Mouse (Mus musculus) activated CD4-positive, CD25-positive, alpha-beta regulatory T cell, adult 4 months (primary cell): ENCODE measurements around the gene Celf5. TPM values are rescaled to one million over a fixed set of nuclear protein-coding genes. Genes with fewer than 3 reads are reported as not detected.

ENCODE experiments used
- ATAC-seq: one replicate; pipeline ENCODE4 v1.8.0; 2017
- polyA plus RNA-seq, 2 experiments: library from polyadenylated mRNA; unstranded; fragments of 100-300 nt; shearing (Covaris generic); gene quantifications; one replicate each; pipeline ENCODE4 v1.2.1; 2017

Celf5 gene
- polyA plus RNA-seq, 2 experiments from 2014 or later: 0.44 to 1.5 TPM

DNA sequence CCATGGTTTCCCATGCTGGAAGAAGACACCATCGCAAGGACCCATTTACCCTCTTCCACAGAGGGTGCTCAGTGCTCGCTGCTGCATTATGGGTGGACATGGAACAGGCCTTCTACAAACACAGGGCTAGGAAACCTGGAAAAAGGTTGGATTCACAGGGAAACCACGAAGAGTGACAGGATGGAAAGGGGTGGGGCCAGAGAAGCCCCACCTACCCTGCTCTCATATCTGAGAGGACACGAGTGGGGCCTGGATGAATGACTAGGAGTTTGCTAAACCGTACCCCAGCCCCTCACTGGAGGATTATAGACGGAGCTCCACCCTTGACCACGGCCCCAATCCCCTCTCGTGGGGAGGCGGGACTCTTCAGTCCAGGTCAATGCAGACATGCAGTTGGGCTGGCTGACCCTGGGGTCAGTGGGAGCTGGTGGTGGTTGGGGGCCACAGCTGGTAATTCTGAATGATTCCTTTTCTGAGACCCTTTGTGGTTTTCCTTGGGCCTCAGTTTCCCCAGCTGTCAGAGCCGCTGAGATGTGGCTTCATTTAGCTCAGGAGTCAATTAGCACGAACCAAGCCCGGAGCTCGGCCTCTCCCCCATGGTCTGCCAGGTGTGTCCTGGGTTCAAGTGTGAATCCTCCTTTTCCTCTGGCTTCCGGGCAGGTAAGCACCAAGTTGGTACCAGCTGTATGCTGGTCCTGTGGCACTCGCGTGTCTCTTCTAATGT, 69.8 kb downstream of the Celf5 start:
- ATAC-seq: no peak

DNA sequence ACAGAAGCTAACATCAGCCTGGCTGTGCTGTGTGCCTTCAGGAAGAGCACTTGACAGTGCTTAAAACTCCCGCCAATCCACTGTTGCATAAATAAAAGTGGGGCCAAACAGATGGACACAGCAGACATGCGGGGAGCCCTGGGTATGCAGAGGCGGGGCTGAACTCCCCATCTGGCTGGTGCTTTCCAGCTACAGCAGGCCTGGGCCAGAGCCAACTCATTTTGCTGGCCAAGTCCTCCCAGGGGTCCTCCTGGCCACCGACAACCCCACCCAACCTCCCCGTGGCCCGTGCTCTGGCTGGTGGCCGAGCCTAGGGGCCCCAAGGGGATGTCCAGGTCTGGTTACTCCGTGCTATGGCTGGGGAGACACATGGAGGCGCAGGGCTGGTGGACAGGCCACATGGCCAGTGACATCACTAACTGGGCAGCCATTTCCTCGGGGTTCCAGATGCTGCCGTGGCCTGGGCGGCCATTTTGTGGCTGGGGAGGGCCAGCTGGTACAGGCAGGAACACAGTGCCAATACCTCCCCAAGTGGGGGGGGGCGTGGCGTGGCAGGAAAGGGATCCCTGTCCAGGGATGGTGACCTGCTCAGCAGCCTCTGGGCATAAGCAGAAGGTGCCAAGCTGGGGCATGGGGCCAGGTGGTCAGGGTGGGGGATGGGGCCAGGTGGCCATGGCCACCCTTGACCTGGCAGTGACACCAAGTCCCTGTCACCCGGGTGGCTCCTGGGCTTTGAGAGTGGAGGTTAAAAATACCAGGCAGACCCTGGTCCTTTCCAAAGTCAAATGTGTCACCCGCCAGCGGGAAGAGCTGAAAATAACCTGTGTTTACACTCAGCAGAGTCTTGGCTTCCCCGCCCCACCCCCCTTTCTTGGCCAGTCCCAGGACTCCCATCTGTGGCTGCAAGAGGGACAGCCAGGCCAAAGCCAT, 70.8 kb downstream of the Celf5 start:
- ATAC-seq: no peak

GRCm38 (mm10) chr10:81410981-81411380, 71.5 kb downstream of the Celf5 start:
- ATAC-seq: no peak

- ATAC-seq: no peak
Measured at GRCm38 (mm10) chr10:81410350-81410749, 72.2 kb downstream of the Celf5 start.

DNA sequence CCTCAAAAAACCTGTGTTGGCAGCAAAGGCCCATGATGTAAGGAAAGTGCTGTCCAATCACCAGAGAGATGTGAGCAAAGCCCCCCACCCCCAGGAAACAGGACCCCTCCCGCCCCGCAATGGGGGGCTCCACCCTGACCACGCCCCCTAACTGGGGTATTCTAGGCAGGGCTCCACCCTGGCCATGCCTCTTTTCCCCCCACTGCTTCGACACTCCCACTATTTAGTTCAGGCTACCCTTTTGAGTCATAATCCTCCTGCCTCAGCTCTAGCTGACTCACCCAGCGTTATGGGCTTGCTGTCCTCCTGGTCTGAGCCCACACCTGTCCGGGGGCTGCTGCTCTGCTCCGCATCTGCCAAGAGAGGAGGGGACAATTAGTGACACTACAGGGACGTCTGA, 73.2 kb downstream of the Celf5 start:
- no peak for ATAC-seq

Other genes starting within 250 kb of the Celf5 start
- 1 to 10 TPM in 1 of 2 experiments, under 1 TPM in 1; 0.79 to 1.5 TPM for gene Zfr2, start 249.6 kb downstream of the Celf5 start, polyA plus RNA-seq
- 10 to 100 TPM; 54.3 to 64.7 TPM for gene Matk, start 229.8 kb downstream of the Celf5 start, polyA plus RNA-seq
- gene Mrpl54, start 215.8 kb downstream of the Celf5 start, polyA plus RNA-seq: 100 to 1,000 TPM; 148 to 166 TPM
- gene Apba3, start 215.7 kb downstream of the Celf5 start, polyA plus RNA-seq: 10 to 100 TPM; 10.2 to 18.0 TPM
- gene Tjp3, start 191.1 kb downstream of the Celf5 start, polyA plus RNA-seq: 1 to 10 TPM; 2.4 to 3.1 TPM
- 10 to 100 TPM; 11.1 to 16.9 TPM for gene Pip5k1c, start 189.7 kb downstream of the Celf5 start, polyA plus RNA-seq
- 1 to 10 TPM; 5.1 to 5.7 TPM for gene Cactin, start 161.6 kb downstream of the Celf5 start, polyA plus RNA-seq
- 10 to 100 TPM; 20.9 to 21.4 TPM for gene Tbxa2r, start 154.0 kb downstream of the Celf5 start, polyA plus RNA-seq
- not detected for gene Gipc3, start 139.4 kb downstream of the Celf5 start, polyA plus RNA-seq
- gene Hmg20b, start 132.2 kb downstream of the Celf5 start, polyA plus RNA-seq: 10 to 100 TPM; 18.7 to 20.6 TPM
- gene Mfsd12, start 125.2 kb downstream of the Celf5 start, polyA plus RNA-seq: 1 to 10 TPM; 1.2 TPM
- 1 to 10 TPM in 1 of 2 experiments, not detected in 1; 2.1 TPM for gene 4930404N11Rik, start 116.9 kb downstream of the Celf5 start, polyA plus RNA-seq
- 10 to 100 TPM; 19.3 to 20.1 TPM for gene Fzr1, start 104.2 kb downstream of the Celf5 start, polyA plus RNA-seq
- 10 to 100 TPM; 12.7 to 13.7 TPM for gene Dohh, start 98.3 kb downstream of the Celf5 start, polyA plus RNA-seq
- 1 to 10 TPM; 1.1 to 1.2 TPM for gene Gm48551, start 98.2 kb downstream of the Celf5 start, polyA plus RNA-seq
- gene Gm48552, start 93.7 kb downstream of the Celf5 start, polyA plus RNA-seq: 1 to 10 TPM in 1 of 2 experiments, not detected in 1; 1.4 TPM
- gene Smim24, start 89.7 kb downstream of the Celf5 start, polyA plus RNA-seq: 10 to 100 TPM in 1 of 2 experiments, 1 to 10 TPM in 1; 7.3 to 13.3 TPM
- gene Nfic, start 27.1 kb downstream of the Celf5 start, polyA plus RNA-seq: 10 to 100 TPM; 15.2 to 16.0 TPM
- 10 to 100 TPM; 33.4 to 41.8 TPM for gene Ncln, start 13.7 kb upstream of the Celf5 start, polyA plus RNA-seq
- gene S1pr4, start 17.4 kb upstream of the Celf5 start, polyA plus RNA-seq: 10 to 100 TPM; 70.0 to 70.7 TPM
- gene Gna15, start 41.5 kb upstream of the Celf5 start, polyA plus RNA-seq: 10 to 100 TPM; 55.2 to 62.0 TPM
- gene Gna11, start 62.5 kb upstream of the Celf5 start, polyA plus RNA-seq: 10 to 100 TPM; 21.7 to 24.5 TPM
- gene Aes, start 76.8 kb upstream of the Celf5 start, polyA plus RNA-seq: 100 to 1,000 TPM; 120 to 125 TPM
- 1 to 10 TPM in 1 of 2 experiments, under 1 TPM in 1; 0.78 to 1.5 TPM for gene Tle2, start 91.9 kb upstream of the Celf5 start, polyA plus RNA-seq
- under 1 TPM in 1 of 2 experiments, not detected in 1; 0.89 TPM for gene Tle6, start 118.4 kb upstream of the Celf5 start, polyA plus RNA-seq
- gene BC025920, start 123.6 kb upstream of the Celf5 start, polyA plus RNA-seq: 1 to 10 TPM; 1.5 to 2.5 TPM
- 10 to 100 TPM; 23.1 TPM for gene Sirt6, start 145.1 kb upstream of the Celf5 start, polyA plus RNA-seq
- 1 to 10 TPM; 1.1 to 1.7 TPM for gene Ankrd24, start 145.8 kb upstream of the Celf5 start, polyA plus RNA-seq
- 1 to 10 TPM; 8.1 to 9.8 TPM for gene Gm10778, start 166.3 kb upstream of the Celf5 start, polyA plus RNA-seq
- gene Zfp433, start 222.1 kb upstream of the Celf5 start, polyA plus RNA-seq: 10 to 100 TPM; 15.0 to 21.5 TPM